Mouse (Mus musculus) midbrain, embryonic 15.5 days (tissue): ENCODE measurements around the gene Casz1. TPM values are rescaled to one million over a fixed set of nuclear protein-coding genes. Genes with fewer than 3 reads are reported as not detected.

Source experiments
- polyA plus RNA-seq: library from polyadenylated mRNA; unstranded; fragments of >200 nt; fragmentation: Nextera tagmentation; extraction: Ambion mirVana; gene quantifications from 2 replicates; pipeline ENCODE4 v1.2.1, GENCODE M21; 2015

The Casz1 gene
- polyA plus RNA-seq, 1 experiment from 2014 or later = 2.8 TPM

Other genes with a start within 250 kb of the Casz1 start
- 94.7 and 99.4 TPM in 2 replicates for gene Exosc10, start 246.0 kb upstream of the Casz1 start, polyA plus RNA-seq
- gene Srm, start 212.9 kb upstream of the Casz1 start, polyA plus RNA-seq = 160 and 173 TPM in 2 replicates
- 0.74 and 0.80 TPM in 2 replicates for gene Masp2, start 201.9 kb upstream of the Casz1 start, polyA plus RNA-seq
- gene Tardbp, start 177.4 kb upstream of the Casz1 start, polyA plus RNA-seq = 182 and 185 TPM in 2 replicates
- not detected in 2 replicates for gene Gm572, start 161.1 kb upstream of the Casz1 start, polyA plus RNA-seq